Comparison of ENCODE assay signal across 13 mouse cellular contexts in genomic region chr2:10757202-10757840, GRCm38 (mm10).
A peak's percentile ranks its signal among the peaks of the same experiment; 100 is the strongest.
DNase-seq lines count a peak whose midpoint lies in the region; ATAC-seq and TF ChIP-seq lines count a peak whose summit lies in the region.
"Had no signal": no experiment of that assay in that cellular context is flagged by ENCODE, and none has a peak within 500 bp of the region (broad histone marks: within the 10 kb centered on the region; RNA-seq: fewer than 3 reads in every experiment).

No protein-coding gene starts in this region.

- intact Hi-C loops in heart, postnatal 36 days (cut with DNase I), result no loop called here
- intact Hi-C loops in gastrocnemius, postnatal 36 days (cut with DNase I), result no loop called here

- H3K4me3 ChIP-seq in hindbrain, embryonic 12.5 days, result no peak overlapping the region
- H3K4me3 ChIP-seq in midbrain, embryonic 15.5 days, result no peak overlapping the region
- no peak overlapping the region for H3K4me3 ChIP-seq in intestine, embryonic 15.5 days (replicated peaks)

- no peak for TF ChIP-seq POLR2A in brain, embryonic 14.5 days (IDR thresholded peaks at IDR 0.05; ENCODE audit: borderline replicate concordance, extremely low read depth, insufficient read depth, insufficient read length, poor library complexity, severe bottlenecking)

- DNase-seq in heart, adult 11 months, result peak; percentile 59
- no peak for DNase-seq in heart, postnatal 36 days
- peak; percentile 64 for DNase-seq in brain, embryonic 14.5 days (ENCODE audit: low read depth)
- no peak for DNase-seq in gastrocnemius, postnatal 36 days
- DNase-seq in urinary bladder, postnatal 4 days (ENCODE audit: low spot score in 2 of 2), result no peak
- DNase-seq: cerebellum, adult 11-12 months; kidney, adult 9 months; lung, adult 18-20 months; right cerebral cortex, adult 18-20 months; spleen, adult 18-20 months had no signal

- peak; percentile 81 for ATAC-seq in hindbrain, embryonic 12.5 days (ENCODE audit: low FRiP score)
- ATAC-seq in midbrain, embryonic 15.5 days (replicated peaks), result peak; percentile 72
- no peak for ATAC-seq in intestine, embryonic 15.5 days

- 32% methylated on average over 8 of the region's 8 CpGs for WGBS in hindbrain, embryonic 12.5 days
- WGBS in midbrain, embryonic 15.5 days, result 21% methylated on average over 8 of the region's 8 CpGs
- whole genome bisulfite sequencing in intestine, embryonic 15.5 days, result 45% methylated on average over 8 of the region's 8 CpGs

- no peak overlapping the region for H3K27ac ChIP-seq in hindbrain, embryonic 12.5 days
- H3K27ac ChIP-seq in midbrain, embryonic 15.5 days, result no peak overlapping the region
- H3K27ac ChIP-seq in intestine, embryonic 15.5 days, result no peak overlapping the region

- H3K4me1 ChIP-seq in hindbrain, embryonic 12.5 days, result peaks cover 5% of the 10 kb centered on the region; the same call in 1 of the 2 replicates
- H3K4me1 ChIP-seq in midbrain, embryonic 15.5 days, result peaks cover 7% of the 10 kb centered on the region
- no peaks in the 10 kb centered on the region for H3K4me1 ChIP-seq in intestine, embryonic 15.5 days (replicated peaks)

- H3K27me3 ChIP-seq in hindbrain, embryonic 12.5 days, result no peaks in the 10 kb centered on the region
- H3K27me3 ChIP-seq in midbrain, embryonic 15.5 days (replicated peaks), result no peaks in the 10 kb centered on the region; the same call in 1 of the 2 replicates
- H3K27me3 ChIP-seq in intestine, embryonic 15.5 days (replicated peaks), result no peaks in the 10 kb centered on the region

- no peaks in the 10 kb centered on the region for H3K9me3 ChIP-seq in hindbrain, embryonic 12.5 days (replicated peaks)
- H3K9me3 ChIP-seq in midbrain, embryonic 15.5 days, result no peaks in the 10 kb centered on the region
- no peaks in the 10 kb centered on the region for H3K9me3 ChIP-seq in intestine, embryonic 15.5 days

- H3K4me2 ChIP-seq in hindbrain, embryonic 12.5 days (replicated peaks), result no peak overlapping the region
- H3K4me2 ChIP-seq in midbrain, embryonic 15.5 days, result no peak overlapping the region
- no peak overlapping the region for H3K4me2 ChIP-seq in intestine, embryonic 15.5 days (replicated peaks)

- H3K9ac ChIP-seq in hindbrain, embryonic 12.5 days, result no peak overlapping the region
- H3K9ac ChIP-seq in midbrain, embryonic 15.5 days, result no peak overlapping the region
- no peak overlapping the region for H3K9ac ChIP-seq in intestine, embryonic 15.5 days

- TF ChIP-seq CTCF in brain, embryonic 14.5 days (IDR thresholded peaks at IDR 0.05; ENCODE audit: borderline replicate concordance, extremely low read depth, insufficient read depth, insufficient read length), result no peak

- no peaks in the 10 kb centered on the region for H3K36me3 ChIP-seq in hindbrain, embryonic 12.5 days
- H3K36me3 ChIP-seq in midbrain, embryonic 15.5 days (replicated peaks), result no peaks in the 10 kb centered on the region
- no peaks in the 10 kb centered on the region for H3K36me3 ChIP-seq in intestine, embryonic 15.5 days

Comparison
In these comparisons a context has a peak if more than half of its experiments do, and no peak if none do; other contexts are left out.
1. DNase-seq: peak in heart, adult 11 months (single experiment) and brain, embryonic 14.5 days (single experiment); none in heart, postnatal 36 days (0 of 2), gastrocnemius, postnatal 36 days (0 of 2) and urinary bladder, postnatal 4 days (0 of 2).